Mouse (Mus musculus) hindbrain, embryonic 10.5 days (tissue): ENCODE measurements at regions not wholly inside any gene's neighbourhood (a gene's known extent, or its start where the extent isn't known, plus 50 kb on each side); places are given as distances from the start of the nearest gene placed in this dataset.

Source experiments
- DNase-seq: peaks from one replicate; pipeline ENCODE4 v3.0.0-alpha.2; 2017; ENCODE audit warnings: low spot score
- H3K27ac ChIP-seq: fragments of 300-500 bp; sonication (generic); 2 replicates; pipeline ENCODE4 v1.5.1; 2016; ENCODE audit warnings: mild to moderate bottlenecking, moderate library complexity
- H3K27me3 ChIP-seq: fragments of 300-500 bp; sonication (generic); 2 replicates; pipeline ENCODE4 v1.6.1; 2016; ENCODE audit warnings: mild to moderate bottlenecking; ENCODE audit not compliant: poor library complexity, insufficient read depth, severe bottlenecking
- H3K36me3 ChIP-seq: fragments of 300-500 bp; sonication (generic); 2 replicates; pipeline ENCODE4 v1.6.1; 2016; ENCODE audit warnings: mild to moderate bottlenecking, moderate library complexity
- H3K4me1 ChIP-seq: fragments of 300-500 bp; sonication (generic); replicated peaks from 2 replicates; pipeline ENCODE4 v1.6.1; 2016; ENCODE audit warnings: mild to moderate bottlenecking
- H3K4me3 ChIP-seq: fragments of 300-500 bp; sonication (generic); 2 replicates; pipeline ENCODE4 v1.5.1; 2016; ENCODE audit warnings: mild to moderate bottlenecking, moderate library complexity
- H3K9me3 ChIP-seq: fragments of 300-500 bp; sonication (generic); 2 replicates; pipeline ENCODE4 v1.6.1; 2016; ENCODE audit warnings: mild to moderate bottlenecking, moderate library complexity
- WGBS: fragments of 180-500 bp; shearing (Covaris S2); methylation state at CpG from one replicate; pipeline ENCODE4 v1.1.7; 2016; 5-methylcytosine and 5-hydroxymethylcytosine counted together

GRCm38 (mm10) chr1:137899305-137899704 lies 276.2 kb downstream of the Ptprc start:
- peak overlapping the region; percentile 95 for H3K27ac ChIP-seq
- DNase-seq, result peak; percentile 16

GRCm38 (mm10) chr1:137898891-137899290 lies 276.6 kb downstream of the Ptprc start:
- no peaks in the 10 kb centered on the region for H3K27me3 ChIP-seq
- no peak for DNase-seq
- H3K4me3 ChIP-seq, result peak overlapping the region; percentile 78
- 3% methylated on average over 3 of the region's 3 CpGs for WGBS
- H3K36me3 ChIP-seq, result no peaks in the 10 kb centered on the region
- peak overlapping the region; percentile 95 for H3K27ac ChIP-seq
- H3K4me1 ChIP-seq, result peaks cover 31% of the 10 kb centered on the region
- H3K9me3 ChIP-seq, result no peaks in the 10 kb centered on the region

More at GRCm38 (mm10) chr1:137899305-137899704, 276.2 kb downstream of the Ptprc start:
- Histone ChIP-seq H3K4me1 (peaks cover 31% of the 10 kb centered on the region), H3K36me3 (no peaks in the 10 kb centered on the region), H3K27me3 (no peaks in the 10 kb centered on the region), H3K9me3 (no peaks in the 10 kb centered on the region), H3K4me3 (peak overlapping the region; percentile 78)
- 7% methylated on average over 6 of the region's 6 CpGs for WGBS

- Histone ChIP-seq H3K4me1 (peaks cover 27% of the 10 kb centered on the region), H3K36me3 (no peaks in the 10 kb centered on the region), H3K4me3 (peak overlapping the region; percentile 78), H3K27ac (peak overlapping the region; percentile 95), H3K27me3 (no peaks in the 10 kb centered on the region), H3K9me3 (no peaks in the 10 kb centered on the region)
- 1% methylated on average over 11 of the region's 11 CpGs for WGBS
- peak; percentile 85 for DNase-seq
These were observed 277.1 kb downstream of the Ptprc start for GRCm38 (mm10) chr1:137898397-137898796.

- Histone ChIP-seq H3K36me3 (no peaks in the 10 kb centered on the region), H3K27ac (no peak overlapping the region), H3K9me3 (no peaks in the 10 kb centered on the region), H3K4me1 (no peaks in the 10 kb centered on the region; the same call in 1 of the 2 replicates), H3K27me3 (no peaks in the 10 kb centered on the region), H3K4me3 (no peak overlapping the region)
- WGBS, result 22% methylated on average over 3 of the region's 3 CpGs
- no peak for DNase-seq
These were observed 293.9 kb downstream of the Ptprc start for GRCm38 (mm10) chr1:137881656-137882055.

GRCm38 (mm10) chr1:137874361-137874760 lies 301.1 kb downstream of the Ptprc start:
- no peak overlapping the region for H3K4me3 ChIP-seq
- H3K27ac ChIP-seq, result no peak overlapping the region
- DNase-seq, result no peak
- H3K27me3 ChIP-seq, result no peaks in the 10 kb centered on the region
- WGBS, result 77% methylated on average over 2 of the region's 2 CpGs
- H3K36me3 ChIP-seq, result no peaks in the 10 kb centered on the region
- no peaks in the 10 kb centered on the region for H3K4me1 ChIP-seq
- H3K9me3 ChIP-seq, result no peaks in the 10 kb centered on the region

- H3K4me3 ChIP-seq, result no peak overlapping the region
- 48% methylated on average over 1 of the region's 1 CpGs for WGBS
These were observed 301.9 kb downstream of the Ptprc start for GRCm38 (mm10) chr1:137873628-137874027.

GRCm38 (mm10) chr1:137865030-137865429 lies 310.5 kb downstream of the Ptprc start:
- Histone ChIP-seq H3K9me3 (no peaks in the 10 kb centered on the region), H3K27ac (no peak overlapping the region), H3K36me3 (no peaks in the 10 kb centered on the region), H3K27me3 (no peaks in the 10 kb centered on the region), H3K4me3 (no peak overlapping the region), H3K4me1 (no peaks in the 10 kb centered on the region)
- DNase-seq, result no peak
- 82% methylated on average over 1 of the region's 1 CpGs for WGBS

More at GRCm38 (mm10) chr1:137873628-137874027, 301.9 kb downstream of the Ptprc start:
- Histone ChIP-seq H3K36me3 (no peaks in the 10 kb centered on the region), H3K4me1 (no peaks in the 10 kb centered on the region), H3K27me3 (no peaks in the 10 kb centered on the region), H3K9me3 (no peaks in the 10 kb centered on the region), H3K27ac (no peak overlapping the region)
- DNase-seq, result no peak

- H3K9me3 ChIP-seq, result no peaks in the 10 kb centered on the region
- no peaks in the 10 kb centered on the region for H3K27me3 ChIP-seq
- no peaks in the 10 kb centered on the region for H3K36me3 ChIP-seq
- H3K4me3 ChIP-seq, result no peak overlapping the region
- DNase-seq, result no peak
- no peak overlapping the region for H3K27ac ChIP-seq
- H3K4me1 ChIP-seq, result no peaks in the 10 kb centered on the region
- 88% methylated on average over 7 of the region's 7 CpGs for WGBS
These were observed 312.0 kb downstream of the Ptprc start for GRCm38 (mm10) chr1:137863506-137863905.

- H3K27me3 ChIP-seq, result no peaks in the 10 kb centered on the region
- no peak overlapping the region for H3K4me3 ChIP-seq
- no peaks in the 10 kb centered on the region for H3K9me3 ChIP-seq
- DNase-seq, result no peak
- H3K27ac ChIP-seq, result no peak overlapping the region
- no peaks in the 10 kb centered on the region for H3K4me1 ChIP-seq
- no peaks in the 10 kb centered on the region for H3K36me3 ChIP-seq
- WGBS, result 88% methylated on average over 2 of the region's 2 CpGs
These were observed 323.2 kb downstream of the Ptprc start for GRCm38 (mm10) chr1:137852262-137852661.

GRCm38 (mm10) chr1:137847311-137847923 lies 328.1 kb downstream of the Ptprc start:
- no peaks in the 10 kb centered on the region for H3K9me3 ChIP-seq
- WGBS, result 89% methylated on average over 10 of the region's 10 CpGs
- no peaks in the 10 kb centered on the region for H3K27me3 ChIP-seq
- no peak overlapping the region for H3K4me3 ChIP-seq
- H3K4me1 ChIP-seq, result no peaks in the 10 kb centered on the region
- H3K27ac ChIP-seq, result no peak overlapping the region
- no peaks in the 10 kb centered on the region for H3K36me3 ChIP-seq
- no peak for DNase-seq

- Histone ChIP-seq H3K4me3 (no peak overlapping the region), H3K27me3 (no peaks in the 10 kb centered on the region), H3K36me3 (no peaks in the 10 kb centered on the region), H3K9me3 (no peaks in the 10 kb centered on the region), H3K4me1 (no peaks in the 10 kb centered on the region), H3K27ac (no peak overlapping the region)
- 83% methylated on average over 1 of the region's 1 CpGs for WGBS
- no peak for DNase-seq
These were observed 328.7 kb downstream of the Ptprc start for GRCm38 (mm10) chr1:137846857-137847256.

GRCm38 (mm10) chr1:137840531-137840930 lies 335.0 kb downstream of the Ptprc start:
- DNase-seq, result no peak
- Histone ChIP-seq H3K27me3 (no peaks in the 10 kb centered on the region), H3K27ac (no peak overlapping the region), H3K4me3 (no peak overlapping the region), H3K4me1 (peaks cover 5% of the 10 kb centered on the region; the same call in 1 of the 2 replicates), H3K9me3 (no peaks in the 10 kb centered on the region), H3K36me3 (no peaks in the 10 kb centered on the region)

- Histone ChIP-seq H3K27ac (no peak overlapping the region), H3K36me3 (no peaks in the 10 kb centered on the region), H3K4me3 (no peak overlapping the region), H3K9me3 (no peaks in the 10 kb centered on the region), H3K4me1 (peaks cover 5% of the 10 kb centered on the region; the same call in 1 of the 2 replicates), H3K27me3 (no peaks in the 10 kb centered on the region)
- WGBS, result 73% methylated on average over 5 of the region's 5 CpGs
- no peak for DNase-seq
These were observed 335.8 kb downstream of the Ptprc start for GRCm38 (mm10) chr1:137839703-137840102.

- H3K27ac ChIP-seq, result no peak overlapping the region
- DNase-seq, result no peak
- 71% methylated on average over 2 of the region's 2 CpGs for WGBS
These were observed 336.2 kb downstream of the Ptprc start for GRCm38 (mm10) chr1:137839263-137839662.

More at GRCm38 (mm10) chr1:137839263-137839662, 336.2 kb downstream of the Ptprc start:
- no peaks in the 10 kb centered on the region for H3K36me3 ChIP-seq
- H3K9me3 ChIP-seq, result no peaks in the 10 kb centered on the region
- H3K4me1 ChIP-seq, result peaks cover 5% of the 10 kb centered on the region; the same call in 1 of the 2 replicates
- H3K27me3 ChIP-seq, result no peaks in the 10 kb centered on the region
- H3K4me3 ChIP-seq, result no peak overlapping the region
